Mouse (Mus musculus): ENCODE measurements around the gene Rps19. TPM values are rescaled to one million over a fixed set of nuclear protein-coding genes. Genes with fewer than 3 reads are reported as not detected.

Gene Rps19
- total and polyA plus RNA-seq, 3 experiments = 1,739 to 4,140 (median 2,094) TPM

DNA sequence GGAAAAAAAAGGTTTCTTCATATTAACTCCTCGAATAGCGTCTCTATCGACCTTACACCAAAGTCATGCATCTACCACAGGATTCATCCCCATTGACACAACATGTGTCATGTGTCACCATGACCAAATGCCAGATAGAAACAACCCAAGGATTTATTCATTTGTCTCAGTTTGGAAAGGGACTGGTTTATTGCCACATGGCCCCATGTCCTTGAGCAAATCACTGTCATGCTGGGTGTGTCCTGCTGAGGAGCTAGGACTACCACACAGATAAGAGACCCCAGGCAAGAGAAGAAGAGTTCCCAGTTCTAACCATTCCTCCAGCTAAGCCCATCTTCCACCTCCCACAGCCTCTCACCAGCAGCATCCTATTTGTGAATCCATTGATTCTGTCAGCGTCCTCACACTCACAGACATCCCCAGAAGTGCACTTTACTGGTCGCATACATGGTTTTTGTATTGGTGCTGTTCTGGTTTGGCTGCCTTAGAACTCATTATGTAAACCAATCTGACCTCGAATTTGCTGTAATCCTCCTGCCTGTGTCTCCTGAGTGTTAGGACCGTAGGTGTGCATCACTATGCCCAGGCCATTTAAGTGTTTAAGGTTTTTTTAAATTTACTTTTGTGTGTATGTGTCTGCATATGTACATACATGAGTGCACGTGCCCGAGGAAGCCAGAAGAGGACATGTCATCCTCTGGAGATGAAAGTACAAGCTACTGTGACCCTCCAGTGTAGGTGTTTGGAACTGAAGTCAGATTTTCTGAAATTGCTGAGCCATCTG, 1.6 kb upstream of the Rps19 start:
- no peak for TF ChIP-seq ZNF384 (IDR thresholded peaks at IDR 0.05; ENCODE audit: low read depth, low read length)
- no peak for TF ChIP-seq E2F4 (IDR thresholded peaks at IDR 0.05; ENCODE audit: insufficient replicate concordance, low read depth, low read length)
- in situ Hi-C loops (cut with MboI; ENCODE audit: low pct_ligation_motif_present, low pct_unique_long_range_greater_than_20kb, low sequenced_read_pairs) (loop anchor here (5.0 kb wide), 1 partner anchor 35 kb away; no protein-coding TSS in a partner anchor), dilution Hi-C loops (cut with MboI; ENCODE audit: extremely low pct_ligation_motif_present, extremely low pct_unique_long_range_greater_than_20kb, low sequenced_read_pairs) (no loop called here)
- Histone ChIP-seq H3K27ac (ENCODE audit: insufficient read depth, low read depth) (no peak overlapping the region), H3K4me2 (ENCODE audit: insufficient read depth, low read depth, poor library complexity, severe bottlenecking) (no peak overlapping the region), H3K4me3 (replicated peaks in 1 of 3; ENCODE audit: low read depth in 2 of 3, low read length in 2 of 3, poor library complexity in 1 of 3) (no peak overlapping the region), H3K36me3 (replicated peaks in 1 of 2; ENCODE audit: control insufficient read depth in 1 of 2, insufficient read depth in 1 of 2, low read length in 1 of 2) (peaks cover 22 to 28% of the 10 kb centered on the region in 2 experiments), H3K9me3 (replicated peaks; ENCODE audit: low read length) (no peaks in the 10 kb centered on the region), H3K9ac (ENCODE audit: insufficient read depth, low read depth) (no peak overlapping the region), H3K4me1 (ENCODE audit: control insufficient read depth in 1 of 2, insufficient read depth in 2 of 2) (peaks cover 0 to 7% of the 10 kb centered on the region in 2 experiments; a peak in 2 of 4 replicates), H3K27me3 (replicated peaks) (no peaks in the 10 kb centered on the region), H3K79me2 (replicated peaks; ENCODE audit: control insufficient read depth, extremely low read depth, insufficient read depth, poor library complexity, severe bottlenecking) (peaks cover 32% of the 10 kb centered on the region)
- DNase-seq (ENCODE audit: extremely low read depth) = no peak

DNA sequence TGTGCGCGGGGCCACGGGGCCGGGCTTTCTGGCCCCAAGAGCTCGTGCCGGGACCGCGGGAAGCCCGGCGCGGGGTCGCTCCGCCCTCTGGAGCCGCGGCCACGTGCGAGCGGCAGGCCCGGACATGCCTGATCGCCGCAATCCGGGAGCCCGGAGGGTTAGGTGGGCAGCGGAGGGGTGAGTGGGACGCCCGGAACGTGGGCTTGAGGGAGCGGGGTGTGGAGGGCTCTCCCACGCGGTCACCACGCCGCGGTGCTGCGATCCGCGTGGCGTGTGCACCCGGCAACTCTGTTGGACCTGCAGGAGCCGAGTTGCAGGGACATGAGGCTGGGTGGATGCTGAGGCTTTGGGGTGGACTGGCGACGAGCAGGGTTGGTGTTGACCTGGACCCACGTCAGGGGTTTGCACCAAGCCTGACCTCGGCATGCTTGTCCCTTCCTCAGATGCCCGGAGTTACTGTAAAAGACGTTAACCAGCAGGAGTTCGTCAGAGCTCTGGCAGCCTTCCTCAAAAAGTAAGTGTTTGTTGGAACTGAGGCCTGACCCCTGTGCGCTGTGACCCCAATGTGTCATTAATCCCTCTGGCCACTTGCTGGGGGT, 621 bp downstream of the Rps19 start:
- Histone ChIP-seq H3K36me3 (replicated peaks in 1 of 2; ENCODE audit: control insufficient read depth in 1 of 2, insufficient read depth in 1 of 2, low read length in 1 of 2) (peaks cover 43 to 50% of the 10 kb centered on the region in 2 experiments), H3K79me2 (replicated peaks; ENCODE audit: control insufficient read depth, extremely low read depth, insufficient read depth, poor library complexity, severe bottlenecking) (peaks cover 42% of the 10 kb centered on the region), H3K4me2 (ENCODE audit: insufficient read depth, low read depth, poor library complexity, severe bottlenecking) (peak overlapping the region; percentile 94; the same call in 1 of the 2 replicates), H3K9ac (ENCODE audit: insufficient read depth, low read depth) (peak overlapping the region; percentile 100), H3K27ac (ENCODE audit: insufficient read depth, low read depth) (peak overlapping the region; percentile 85), H3K4me1 (ENCODE audit: control insufficient read depth in 1 of 2, insufficient read depth in 2 of 2) (peaks cover 0 to 27% of the 10 kb centered on the region in 2 experiments; a peak in 2 of 4 replicates), H3K27me3 (replicated peaks) (no peaks in the 10 kb centered on the region), H3K4me3 (replicated peaks in 1 of 3; ENCODE audit: low read depth in 2 of 3, low read length in 2 of 3, poor library complexity in 1 of 3) (peak overlapping the region; percentile 99 to 100 (median 100)), H3K9me3 (replicated peaks; ENCODE audit: low read length) (no peaks in the 10 kb centered on the region)
- in situ Hi-C loops (cut with MboI; ENCODE audit: low pct_ligation_motif_present, low pct_unique_long_range_greater_than_20kb, low sequenced_read_pairs) (loop anchor here (5.0 kb wide), 2 partner anchors 37 to 68 kb away; no protein-coding TSS in a partner anchor), dilution Hi-C loops (cut with MboI; ENCODE audit: extremely low pct_ligation_motif_present, extremely low pct_unique_long_range_greater_than_20kb, low sequenced_read_pairs) (no loop called here)
- TF ChIP-seq NELFE (IDR thresholded peaks at IDR 0.05; ENCODE audit: low read depth, low read length) (peak; percentile 17; the same call in 1 of the 2 replicates), ZMIZ1 (IDR thresholded peaks at IDR 0.05; ENCODE audit: low read depth, low read length) (peak; percentile 66), MXI1 (IDR thresholded peaks at IDR 0.05; ENCODE audit: low read depth, low read length) (peak; percentile 94), CHD1 (IDR thresholded peaks at IDR 0.05; ENCODE audit: low read depth, low read length) (peak; percentile 83), BHLHE40 (IDR thresholded peaks at IDR 0.05; ENCODE audit: low read depth, low read length) (peak; percentile 30; the same call in 1 of the 2 replicates), MYC (IDR thresholded peaks at IDR 0.05; ENCODE audit: low read depth, low read length) (peak; percentile 61), MAZ (IDR thresholded peaks at IDR 0.05; ENCODE audit: low read depth, low read length) (no peak), SIN3A (IDR thresholded peaks at IDR 0.05; ENCODE audit: low read length) (peak; percentile 52; the same call in 1 of the 2 replicates), TBP (conservative IDR thresholded peaks at IDR 0.05; ENCODE audit: low read depth, low read length) (no peak), POLR2AphosphoS2 (IDR thresholded peaks at IDR 0.05; ENCODE audit: low read depth, low read length) (peak; percentile 92), MAX (IDR thresholded peaks at IDR 0.05; ENCODE audit: low read length) (peak; percentile 93), IRF4 (IDR thresholded peaks at IDR 0.05; ENCODE audit: low read depth, low read length) (0 out of 2 replicates have a peak, but pooled peaks have one; percentile 10), UBTF (IDR thresholded peaks at IDR 0.05; ENCODE audit: low read depth, low read length) (peak; percentile 67; the same call in 1 of the 2 replicates), USF1 (IDR thresholded peaks at IDR 0.05; ENCODE audit: low read depth, low read length) (no peak; the same call in 1 of the 2 replicates), CTCF (conservative IDR thresholded peaks at IDR 0.05 in 1 of 2, IDR thresholded peaks at IDR 0.05 in 1 of 2; ENCODE audit: low read depth in 2 of 2, low read length in 2 of 2) (no peak)
- DNase-seq (ENCODE audit: extremely low read depth) = no peak
